Mouse (Mus musculus) right cerebral cortex, postnatal 10 days (tissue): ENCODE data around the gene Cib1.

Experiments
- DNase-seq, 2 experiments: peaks; one replicate each; pipeline ENCODE4 v3.0.0; 2021; ENCODE audit warnings: low spot score in 2 of 2

Gene Cib1

GRCm38 (mm10) chr7:80184968-80185367 lies 47.6 kb downstream of the Cib1 start:
- DNase-seq, result no peak

- no peak for DNase-seq
These were observed 48.1 kb downstream of the Cib1 start for GRCm38 (mm10) chr7:80184551-80184950.

- no peak for DNase-seq
These were observed 48.6 kb downstream of the Cib1 start for GRCm38 (mm10) chr7:80183969-80184368.

GRCm38 (mm10) chr7:80183466-80183865 lies 49.1 kb downstream of the Cib1 start:
- no peak for DNase-seq

GRCm38 (mm10) chr7:80182139-80182538 lies 50.5 kb downstream of the Cib1 start:
- DNase-seq, result no peak

- no peak for DNase-seq
These were observed 51.5 kb downstream of the Cib1 start for GRCm38 (mm10) chr7:80181078-80181477.

GRCm38 (mm10) chr7:80180202-80180601 lies 52.4 kb downstream of the Cib1 start:
- no peak for DNase-seq

- no peak for DNase-seq
These were observed 52.8 kb downstream of the Cib1 start for GRCm38 (mm10) chr7:80179790-80180189.

GRCm38 (mm10) chr7:80179327-80179726 lies 53.3 kb downstream of the Cib1 start:
- DNase-seq, result no peak

- no peak for DNase-seq
These were observed 54.4 kb downstream of the Cib1 start for GRCm38 (mm10) chr7:80178037-80178729.

GRCm38 (mm10) chr7:80177438-80177837 lies 55.2 kb downstream of the Cib1 start:
- DNase-seq, result no peak
